Mouse (Mus musculus) G1E (cell line): ENCODE measurements at regions not wholly inside any gene's neighbourhood (a gene's known extent, or its start where the extent isn't known, plus 50 kb on each side); places are given as distances from the start of the nearest gene placed in this dataset.
"Not testable (repeated sequence)": the region's sequence is repeated elsewhere in the genome, so short reads cannot be mapped to it uniquely, and the experiment has no call there.

Experiments used
- ATAC-seq: 2 replicates; pipeline ENCODE4 v1.8.0; 2016; ENCODE audit warnings: mild to moderate bottlenecking; ENCODE audit not compliant: insufficient number of reproducible peaks, poor library complexity, low FRiP score, severe bottlenecking; ENCODE audit errors: extremely low read depth
- DNase-seq: peaks from one replicate; pipeline ENCODE4 v3.0.0; 2012; ENCODE audit warnings: low spot score
- H3K27me3 ChIP-seq: 2 replicates; pipeline ENCODE4 v1.6.1; 2012; ENCODE audit warnings: mild to moderate bottlenecking, low read length, inconsistent platforms; ENCODE audit not compliant: insufficient read depth
- H3K36me3 ChIP-seq: replicated peaks from 2 replicates; pipeline ENCODE3; 2012; ENCODE audit warnings: mild to moderate bottlenecking, inconsistent platforms
- H3K4me1 ChIP-seq: 2 replicates; pipeline ENCODE4 v1.6.1; 2012; ENCODE audit warnings: low read depth, low read length, inconsistent platforms, mixed read lengths; ENCODE audit not compliant: insufficient read depth
- H3K4me3 ChIP-seq: 2 replicates; pipeline ENCODE4 v1.5.1; 2012; ENCODE audit warnings: low read depth, mild to moderate bottlenecking, inconsistent platforms, low read length, moderate library complexity, mixed read lengths
- H3K9me3 ChIP-seq: replicated peaks from 2 replicates; pipeline ENCODE4 v1.6.1; 2012; ENCODE audit warnings: inconsistent platforms
- CTCF ChIP-seq: IDR thresholded peaks from 2 replicates; pipeline ENCODE4 v1.5.1; 2012; ENCODE audit warnings: low read depth, low read length, inconsistent platforms, mixed read lengths
- GATA1 ChIP-seq: IDR thresholded peaks from 2 replicates; pipeline ENCODE4 v1.6.1; 2012; ENCODE audit warnings: borderline replicate concordance, low read length, inconsistent platforms, mixed read lengths
- GATA2 ChIP-seq: IDR thresholded peaks from 2 replicates; pipeline ENCODE4 v1.6.1; 2012; ENCODE audit warnings: low read depth, low read length, inconsistent platforms, borderline replicate concordance
- POLR2AphosphoS5 ChIP-seq: IDR thresholded peaks from 2 replicates; pipeline ENCODE4 v1.6.1; 2012; ENCODE audit warnings: low read depth, low read length, inconsistent platforms; ENCODE audit not compliant: insufficient replicate concordance
- TAL1 ChIP-seq: conservative IDR thresholded peaks from 2 replicates; pipeline ENCODE4 v1.6.1; 2012; ENCODE audit warnings: low read depth, low read length, inconsistent platforms, mixed read lengths

DNA sequence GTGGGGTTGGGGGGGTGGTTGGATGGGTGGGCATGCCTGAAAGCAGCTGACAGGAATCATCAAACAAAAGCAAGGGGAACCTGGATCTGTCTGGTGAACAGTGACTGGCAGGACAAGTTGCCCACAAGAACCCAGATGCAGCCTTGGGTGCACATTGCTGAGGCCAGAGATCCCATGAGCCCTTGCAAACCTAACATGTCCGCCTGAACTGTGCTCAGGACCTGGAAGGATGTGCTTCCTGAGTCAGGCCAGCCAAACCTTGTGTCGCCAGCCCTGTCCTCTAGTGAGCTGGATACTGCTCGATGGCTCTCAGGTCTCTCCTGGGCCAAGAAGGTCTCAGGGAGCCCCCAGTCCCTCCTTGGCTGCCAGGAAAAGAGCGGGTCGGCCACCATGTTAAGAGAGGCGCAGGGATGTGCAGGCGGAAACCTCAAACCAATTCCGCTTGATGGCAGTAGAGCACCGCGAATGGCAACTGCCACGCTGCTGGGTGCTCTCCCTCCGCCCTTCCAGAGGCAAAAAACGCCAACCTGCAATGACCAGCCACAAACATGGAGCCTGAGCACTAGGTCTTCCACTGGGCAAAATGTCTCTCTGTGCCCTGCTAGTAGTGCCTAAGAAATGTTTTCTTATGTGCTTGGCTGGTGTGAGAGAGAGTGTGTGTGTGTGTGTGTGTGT lies 140.2 kb downstream of the Pls3 start:
- not testable (repeated sequence) for H3K4me3 ChIP-seq, H3K4me1 ChIP-seq, H3K9me3 ChIP-seq, H3K27me3 ChIP-seq, ATAC-seq, DNase-seq, H3K36me3 ChIP-seq

DNA sequence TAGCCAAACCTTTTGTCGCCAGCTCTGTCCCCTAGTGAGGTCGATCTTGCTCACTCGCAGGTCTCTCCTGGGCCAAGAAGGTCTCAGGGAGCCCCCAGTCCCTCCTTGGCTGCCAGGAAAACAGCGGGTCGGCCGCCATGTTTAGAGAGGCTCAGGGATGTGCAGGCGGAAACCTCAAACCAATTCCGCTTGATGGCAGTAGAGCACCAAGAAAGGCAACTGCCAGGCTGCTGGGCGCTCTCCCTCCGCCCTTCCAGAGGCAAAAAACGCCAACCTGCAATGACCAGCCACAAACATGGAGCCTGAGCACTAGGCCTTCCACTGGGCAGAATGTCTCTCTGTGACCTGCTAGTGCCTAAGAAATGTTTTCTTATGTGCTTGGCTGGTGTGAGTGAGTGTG lies 141.3 kb downstream of the Pls3 start:
- not testable (repeated sequence) for H3K4me3 ChIP-seq, H3K27me3 ChIP-seq, H3K9me3 ChIP-seq, H3K4me1 ChIP-seq, DNase-seq, H3K36me3 ChIP-seq, ATAC-seq

DNA sequence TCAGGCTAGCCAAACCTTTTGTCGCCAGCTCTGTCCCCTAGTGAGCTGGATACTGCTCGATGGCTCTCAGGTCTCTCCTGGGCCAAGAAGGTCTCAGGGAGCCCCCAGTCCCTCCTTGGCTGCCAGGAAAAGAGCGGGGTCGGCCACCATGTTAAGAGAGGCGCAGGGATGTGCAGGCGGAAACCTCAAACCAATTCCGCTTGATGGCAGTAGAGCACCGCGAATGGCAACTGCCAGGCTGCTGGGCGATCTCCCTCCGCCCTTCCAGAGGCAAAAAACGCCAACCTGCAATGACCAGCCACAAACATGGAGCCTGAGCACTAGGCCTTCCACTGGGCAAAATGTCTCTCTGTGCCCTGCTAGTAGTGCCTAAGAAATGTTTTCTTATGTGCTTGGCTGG lies 145.2 kb downstream of the Pls3 start:
- H3K36me3 ChIP-seq, result peaks cover 13% of the 10 kb centered on the region
- H3K27me3 ChIP-seq, H3K9me3 ChIP-seq, ATAC-seq, H3K4me1 ChIP-seq, DNase-seq, H3K4me3 ChIP-seq: not testable (repeated sequence)

DNA sequence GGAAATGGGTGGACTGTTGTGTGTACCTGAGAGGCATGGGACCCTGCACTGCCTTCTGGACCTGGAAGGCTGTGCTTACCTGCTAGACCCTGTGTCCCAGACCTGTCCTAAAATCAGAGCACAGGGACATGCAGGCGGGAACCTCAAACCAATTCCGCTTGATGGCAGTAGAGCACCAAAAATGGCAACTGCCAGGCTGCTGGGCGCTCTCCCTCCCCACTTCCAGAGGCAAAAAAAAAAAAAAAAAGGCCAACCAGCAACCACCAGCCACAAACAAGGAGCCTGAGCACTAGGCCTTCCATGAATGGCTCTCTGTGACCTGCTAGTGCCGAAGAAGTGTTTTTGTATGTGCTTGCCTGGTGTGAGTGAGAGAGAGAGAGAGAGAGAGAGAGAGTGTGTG lies 146.5 kb downstream of the Pls3 start:
- H3K36me3 ChIP-seq, result peaks cover 10% of the 10 kb centered on the region
- ATAC-seq, result no peak
- no peaks in the 10 kb centered on the region for H3K27me3 ChIP-seq
- no peaks in the 10 kb centered on the region for H3K9me3 ChIP-seq
- TF ChIP-seq POLR2AphosphoS5 (no peak), CTCF (no peak), GATA1 (no peak), TAL1 (no peak), GATA2 (no peak)
- H3K4me3 ChIP-seq, result no peak overlapping the region
- DNase-seq, result no peak
- H3K4me1 ChIP-seq, result no peaks in the 10 kb centered on the region

DNA sequence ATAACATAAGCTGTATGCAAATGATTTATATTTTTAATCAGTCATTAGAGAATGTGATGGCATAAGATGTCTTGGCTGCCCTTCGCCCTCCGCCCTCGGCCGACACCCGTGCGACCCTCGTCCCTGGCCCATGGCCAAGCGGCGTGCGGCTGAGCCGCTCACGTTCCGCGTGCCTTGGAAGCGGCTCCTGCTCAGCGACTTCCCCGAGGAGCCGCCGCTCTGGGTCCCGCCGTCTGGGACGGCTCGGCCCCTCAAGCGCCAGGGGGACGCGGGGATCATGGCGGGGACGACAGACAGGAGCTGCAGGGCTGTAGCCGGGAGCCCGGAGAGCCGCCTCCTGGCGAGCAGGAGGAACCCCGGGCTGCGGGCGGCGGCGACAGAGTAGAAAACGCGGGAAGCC lies 145.5 kb upstream of the Rab39b start:
- not testable (repeated sequence) for ATAC-seq, H3K27me3 ChIP-seq, DNase-seq, H3K4me3 ChIP-seq, H3K4me1 ChIP-seq, H3K9me3 ChIP-seq
- peaks cover 11% of the 10 kb centered on the region for H3K36me3 ChIP-seq

DNA sequence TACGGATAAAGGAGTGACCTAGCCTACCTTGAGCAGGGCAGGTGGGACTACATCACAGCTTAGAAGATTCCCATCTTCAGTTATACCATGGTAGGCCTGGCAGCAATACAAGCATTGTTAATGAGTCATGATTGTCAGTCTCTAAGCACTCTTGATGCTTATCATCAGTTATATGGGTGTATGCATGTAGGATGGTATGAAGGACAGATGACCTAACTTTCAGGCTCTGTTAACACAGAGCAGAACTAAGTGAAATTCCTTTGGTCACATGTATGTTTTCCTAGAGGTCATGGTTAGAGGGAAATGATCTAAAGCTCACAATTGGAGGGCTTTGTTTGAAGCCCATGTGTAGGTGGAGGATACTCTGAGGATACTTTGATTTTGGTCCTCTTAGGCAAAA lies 121.9 kb upstream of the Rab39b start:
- no peak for ATAC-seq
- no peaks in the 10 kb centered on the region for H3K9me3 ChIP-seq
- TF ChIP-seq GATA2 (no peak), TAL1 (no peak), CTCF (no peak), GATA1 (no peak), POLR2AphosphoS5 (no peak)

DNA sequence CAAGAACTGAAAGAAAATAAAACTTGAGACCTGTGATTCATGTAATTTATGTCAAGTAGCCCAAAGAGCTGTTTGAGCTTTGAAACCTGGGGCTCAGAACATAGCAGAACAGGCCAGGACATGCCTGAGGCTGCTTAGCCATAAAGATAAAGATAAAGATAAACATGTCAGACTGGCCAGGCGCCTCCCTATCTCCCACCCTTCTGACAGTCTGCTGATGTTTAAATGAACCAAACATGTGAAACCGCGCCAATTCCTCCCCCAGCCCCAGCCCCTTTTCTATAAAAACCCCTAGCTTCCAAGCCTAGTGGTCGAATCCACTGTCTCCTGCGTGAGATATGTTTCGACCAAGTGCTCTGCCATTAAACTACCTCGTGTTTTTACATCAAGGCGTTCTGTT lies 97.2 kb upstream of the Rab39b start:
- not testable (repeated sequence) for H3K27me3 ChIP-seq, H3K4me1 ChIP-seq, H3K9me3 ChIP-seq, ATAC-seq, H3K4me3 ChIP-seq, H3K36me3 ChIP-seq, DNase-seq

More for the DNA sequence above, 121.9 kb upstream of the Rab39b start:
- H3K36me3 ChIP-seq, result no peaks in the 10 kb centered on the region
- H3K4me1 ChIP-seq, result no peaks in the 10 kb centered on the region
- no peaks in the 10 kb centered on the region for H3K27me3 ChIP-seq
- H3K4me3 ChIP-seq, result no peak overlapping the region
- DNase-seq, result no peak
